Mouse (Mus musculus) B cell, adult (primary cell): ENCODE results near the gene Ywhae. TPM values are rescaled to one million over a fixed set of nuclear protein-coding genes. Genes with fewer than 3 reads are reported as not detected.

Source experiments
- total RNA-seq: library from RNA; stranded (reverse); gene quantifications from 4 replicates; pipeline ENCODE4 v1.2.4, GENCODE M21; 2023; ENCODE audit not compliant: inconsistent age

Ywhae gene
- total RNA-seq, result 219 to 247 TPM (median 230 TPM) in 4 replicates

GRCm38 (mm10) chr11:75732434-75733226 lies at the start of gene Ywhae:
Gene Ywhae, plus strand, starts transcription at chr11:75732869.

GRCm38 (mm10) chr11:75796029-75796445 lies 63.4 kb downstream of the Ywhae start, which contains the start of gene Doc2b:
Gene Doc2b, minus strand, starts transcription at chr11:75796049.

Other genes with a start within 250 kb of the Ywhae start
- gene Prpf8, start 246.1 kb upstream of the Ywhae start, total RNA-seq, result 222 to 234 TPM (median 231 TPM) in 4 replicates
- gene Rilp, start 222.8 kb upstream of the Ywhae start, total RNA-seq, result 0.69 TPM in 1 of 4 replicates, not detected in the others
- 0.19 TPM in 1 of 4 replicates, not detected in the others for gene Scarf1, start 219.3 kb upstream of the Ywhae start, total RNA-seq
- 38.1 to 64.2 TPM (median 49.5 TPM) in 4 replicates for gene Slc43a2, start 201.2 kb upstream of the Ywhae start, total RNA-seq
- 213 to 240 TPM (median 228 TPM) in 4 replicates for gene Pitpna, start 144.8 kb upstream of the Ywhae start, total RNA-seq
- 99.4 to 121 TPM (median 113 TPM) in 4 replicates for gene Inpp5k, start 101.9 kb upstream of the Ywhae start, total RNA-seq
- 398 to 436 TPM (median 414 TPM) in 4 replicates for gene Myo1c, start 82.4 kb upstream of the Ywhae start, total RNA-seq
- 53.8 to 64.5 TPM (median 58.6 TPM) in 4 replicates for gene Crk, start 53.6 kb upstream of the Ywhae start, total RNA-seq
- not detected in 4 replicates for gene Doc2b, start 63.2 kb downstream of the Ywhae start, total RNA-seq
- 10.7 to 12.8 TPM (median 12.2 TPM) in 4 replicates for gene Rph3al, start 205.6 kb downstream of the Ywhae start, total RNA-seq